Mouse (Mus musculus) heart, postnatal 0 days (tissue): ENCODE results near the gene Mief1. TPM values are rescaled to one million over a fixed set of nuclear protein-coding genes. Genes with fewer than 3 reads are reported as not detected.

Experiments
- ATAC-seq: fragments of 200-750 bp; cut with Nextera tagmentation; 2 replicates; pipeline ENCODE4 v1.8.0; 2017; ENCODE audit warnings: low read depth, moderate number of reproducible peaks, moderate library complexity; ENCODE audit not compliant: insufficient read depth
- DNase-seq: peaks from one replicate; pipeline ENCODE4 v3.0.0-alpha.2; 2016; ENCODE audit warnings: low spot score
- H3K27ac ChIP-seq: fragments of 300-500 bp; sonication (generic); 2 replicates; pipeline ENCODE4 v1.5.1; 2014; ENCODE audit warnings: low read depth, mild to moderate bottlenecking
- H3K27me3 ChIP-seq: fragments of 300-500 bp; sonication (generic); 2 replicates; pipeline ENCODE4 v1.6.1; 2014; ENCODE audit warnings: low read length, mixed read lengths; ENCODE audit not compliant: control insufficient read depth, insufficient read depth
- H3K36me3 ChIP-seq: fragments of 300-500 bp; sonication (generic); replicated peaks from 2 replicates; pipeline ENCODE4 v1.6.1; 2014; ENCODE audit warnings: low read length, mixed read lengths; ENCODE audit not compliant: control insufficient read depth, insufficient read depth
- H3K4me1 ChIP-seq: fragments of 300-500 bp; sonication (generic); 2 replicates; pipeline ENCODE4 v1.6.1; 2014; ENCODE audit warnings: antibody characterized with exemption; ENCODE audit not compliant: control insufficient read depth, insufficient read depth
- H3K4me2 ChIP-seq: fragments of 300-500 bp; sonication (generic); 2 replicates; pipeline ENCODE4 v1.6.1; 2014; ENCODE audit warnings: low read depth, mild to moderate bottlenecking, low read length, moderate library complexity
- H3K4me3 ChIP-seq: fragments of 300-500 bp; sonication (generic); 2 replicates; pipeline ENCODE4 v1.5.1; 2014; ENCODE audit warnings: low read depth, low read length
- H3K9ac ChIP-seq: fragments of 300-500 bp; sonication (generic); replicated peaks from 2 replicates; pipeline ENCODE4 v1.6.1; 2014; ENCODE audit warnings: low read depth, low read length, mixed read lengths
- H3K9me3 ChIP-seq: fragments of 300-500 bp; sonication (generic); replicated peaks from 2 replicates; pipeline ENCODE4 v1.6.1; 2016; ENCODE audit warnings: low read length; ENCODE audit not compliant: control insufficient read depth
- CTCF ChIP-seq: IDR thresholded peaks from 2 replicates; pipeline ENCODE4 v1.5.1; 2016; ENCODE audit warnings: antibody characterized with exemption, control low read depth, low read depth
- EP300 ChIP-seq: IDR thresholded peaks from 2 replicates; pipeline ENCODE4 v1.6.1; 2016; ENCODE audit warnings: antibody characterized with exemption, low read depth
- WGBS: fragments of 180-500 bp; shearing (Covaris S2); extraction: QIAGEN DNeasy Blood & Tissue Kit; methylation state at CpG from one replicate; pipeline ENCODE4 v1.1.7; 2014; 5-methylcytosine and 5-hydroxymethylcytosine counted together
- polyA plus RNA-seq: library from polyadenylated mRNA; unstranded; fragments of >200 nt; fragmentation: Nextera tagmentation; extraction: Ambion mirVana; gene quantifications from 2 replicates; pipeline ENCODE4 v1.2.1, GENCODE M21; 2015
- total RNA-seq: library from RNA; depleted of rRNA; stranded (reverse); fragments of >200 nt; gene quantifications from 2 replicates; pipeline ENCODE4 v1.2.3, GENCODE M21; 2014; ENCODE audit warnings: low replicate concordance

Gene Mief1
- total and polyA plus RNA-seq, 2 experiments from 2014 or later, result 17.8 to 39.8 TPM

GRCm38 (mm10) chr15:80249672-80250071, 15.9 kb downstream of the Mief1 start:
- Histone ChIP-seq H3K9ac (no peak overlapping the region), H3K27me3 (no peaks in the 10 kb centered on the region), H3K27ac (peak overlapping the region; percentile 85), H3K36me3 (peaks cover 43% of the 10 kb centered on the region), H3K4me3 (no peak overlapping the region), H3K9me3 (no peaks in the 10 kb centered on the region), H3K4me2 (no peak overlapping the region), H3K4me1 (peaks cover 28% of the 10 kb centered on the region)
- 86% methylated on average over 10 of the region's 10 CpGs for WGBS
- DNase-seq, result no peak
- TF ChIP-seq CTCF (no peak), EP300 (no peak)
- no peak for ATAC-seq

GRCm38 (mm10) chr15:80250586-80250985, 16.8 kb downstream of the Mief1 start:
- ATAC-seq (no peak), DNase-seq (peak; percentile 43)
- no peak overlapping the region for H3K4me2 ChIP-seq
- peaks cover 43% of the 10 kb centered on the region for H3K36me3 ChIP-seq
- peaks cover 28% of the 10 kb centered on the region for H3K4me1 ChIP-seq
- H3K27ac ChIP-seq, result peak overlapping the region; percentile 85
- H3K9me3 ChIP-seq, result no peaks in the 10 kb centered on the region
- peak overlapping the region; percentile 6; the same call in 1 of the 2 replicates for H3K9ac ChIP-seq
- no peak overlapping the region for H3K4me3 ChIP-seq
- no peaks in the 10 kb centered on the region for H3K27me3 ChIP-seq
- TF ChIP-seq CTCF (no peak), EP300 (no peak)
- WGBS, result 22% methylated on average over 6 of the region's 6 CpGs

- peaks cover 38% of the 10 kb centered on the region for H3K4me1 ChIP-seq
- H3K9me3 ChIP-seq, result no peaks in the 10 kb centered on the region
- H3K36me3 ChIP-seq, result peaks cover 37% of the 10 kb centered on the region
- H3K27ac ChIP-seq, result peak overlapping the region; percentile 98
- no peak for DNase-seq
- no peak overlapping the region for H3K4me2 ChIP-seq
- no peak for ATAC-seq
- H3K27me3 ChIP-seq, result no peaks in the 10 kb centered on the region
- WGBS, result 24% methylated on average over 2 of the region's 2 CpGs
- TF ChIP-seq EP300, result no peak
- no peak for TF ChIP-seq CTCF
- H3K4me3 ChIP-seq, result no peak overlapping the region
- no peak overlapping the region for H3K9ac ChIP-seq
These were observed 19.7 kb downstream of the Mief1 start for GRCm38 (mm10) chr15:80253530-80253929.

GRCm38 (mm10) chr15:80254207-80254606, 20.4 kb downstream of the Mief1 start:
- H3K36me3 ChIP-seq, result peaks cover 32% of the 10 kb centered on the region
- 25% methylated on average over 6 of the region's 6 CpGs for WGBS

GRCm38 (mm10) chr15:80254847-80255645, 21.2 kb downstream of the Mief1 start, which contains the start of gene Atf4:
Atf4 (plus strand) TSS chr15:80255184.
- TF ChIP-seq CTCF (no peak), EP300 (peak; percentile 82)
- Histone ChIP-seq H3K36me3 (peaks cover 30% of the 10 kb centered on the region), H3K27me3 (no peaks in the 10 kb centered on the region), H3K4me3 (peak within 1 kb of the TSS; percentile 79), H3K9me3 (no peaks in the 10 kb centered on the region), H3K4me1 (peaks cover 33% of the 10 kb centered on the region), H3K4me2 (peak within 1 kb of the TSS; percentile 95), H3K9ac (peak within 1 kb of the TSS; percentile 97), H3K27ac (peak within 1 kb of the TSS; percentile 98)
- ATAC-seq, result peak; percentile 89
- DNase-seq, result peak; percentile 98
- under 1% methylated on average over 61 of the region's 62 CpGs for WGBS

More at GRCm38 (mm10) chr15:80254207-80254606, 20.4 kb downstream of the Mief1 start:
- Histone ChIP-seq H3K27ac (peak overlapping the region; percentile 98), H3K4me2 (peak overlapping the region; percentile 95), H3K9ac (peak overlapping the region; percentile 68), H3K4me3 (peak overlapping the region; percentile 79), H3K9me3 (no peaks in the 10 kb centered on the region), H3K27me3 (no peaks in the 10 kb centered on the region), H3K4me1 (peaks cover 38% of the 10 kb centered on the region)
- TF ChIP-seq EP300 (no peak), CTCF (no peak)
- peak; percentile 71 for DNase-seq
- ATAC-seq, result no peak
